Mouse (Mus musculus) MEL (cell line): ENCODE results near the gene Plekhg1. TPM values are rescaled to one million over a fixed set of nuclear protein-coding genes. Genes with fewer than 3 reads are reported as not detected.

Experiments
- DNase-seq: peaks from one replicate; pipeline ENCODE4 v3.0.0; 2011; ENCODE audit warnings: low read depth, low spot score
- H3K27ac ChIP-seq: 2 replicates; pipeline ENCODE4 v1.5.1; 2012; ENCODE audit warnings: low read depth, mild to moderate bottlenecking, control low read depth, low read length, moderate library complexity; ENCODE audit not compliant: control insufficient read depth
- H3K27me3 ChIP-seq, 2 experiments: fragments of 150-350 bp in 1 of 2; sonication (generic) in 1 of 2; 2 replicates each; pipeline ENCODE4 v1.6.1; 2012; ENCODE audit warnings: low read length in 2 of 2, mild to moderate bottlenecking in 2 of 2, improper control_type of control experiment in 1 of 2, moderate library complexity in 1 of 2; ENCODE audit not compliant: insufficient read depth in 2 of 2, control insufficient read depth in 1 of 2
- H3K36me3 ChIP-seq, 2 experiments: 2 replicates each; pipeline ENCODE4 v1.6.1; 2012 to 2014; ENCODE audit warnings: low read length in 2 of 2, improper control_type of control experiment in 1 of 2, inconsistent platforms in 1 of 2, mild to moderate bottlenecking in 1 of 2; ENCODE audit not compliant: insufficient read depth in 2 of 2, control insufficient read depth in 1 of 2
- H3K4me1 ChIP-seq, 2 experiments: fragments of 150-350 bp in 1 of 2; sonication (generic) in 1 of 2; 2 replicates each; pipeline ENCODE4 v1.6.1; 2012; ENCODE audit warnings: low read length in 2 of 2, improper control_type of control experiment in 1 of 2, mild to moderate bottlenecking in 1 of 2; ENCODE audit not compliant: insufficient read depth in 2 of 2, control insufficient read depth in 1 of 2
- H3K4me3 ChIP-seq, 2 experiments: fragments of 150-350 bp in 1 of 2; sonication (generic) in 1 of 2; 2 replicates each; pipeline ENCODE4 v1.5.1; 2012; ENCODE audit warnings: low read depth in 2 of 2, low read length in 2 of 2, mild to moderate bottlenecking in 2 of 2, moderate library complexity in 2 of 2, control low read depth in 1 of 2, improper control_type of control experiment in 1 of 2; ENCODE audit not compliant: control insufficient read depth in 1 of 2, insufficient read depth in 1 of 2
- H3K79me2 ChIP-seq: 2 replicates; pipeline ENCODE4 v1.6.1; 2012; ENCODE audit warnings: mild to moderate bottlenecking, low read length, moderate library complexity; ENCODE audit not compliant: control insufficient read depth, poor library complexity, insufficient read depth
- H3K9ac ChIP-seq: 2 replicates; pipeline ENCODE4 v1.6.1; 2012; ENCODE audit warnings: low read depth, mild to moderate bottlenecking, control low read depth, low read length, moderate library complexity; ENCODE audit not compliant: control insufficient read depth, poor library complexity, severe bottlenecking
- H3K9me3 ChIP-seq: fragments of 150-350 bp; sonication (generic); replicated peaks from 2 replicates; pipeline ENCODE4 v1.6.1; 2012; ENCODE audit warnings: mild to moderate bottlenecking, low read length, improper control_type of control experiment, moderate library complexity; ENCODE audit not compliant: insufficient read depth
- CTCF ChIP-seq, 3 experiments: IDR thresholded peaks in 2 of 3; conservative IDR thresholded peaks in 1 of 3; 2 replicates each; pipeline ENCODE4 v1.5.1; 2011 to 2012; ENCODE audit warnings: low read length in 3 of 3, low read depth in 2 of 3, mild to moderate bottlenecking in 2 of 3, improper control_type of control experiment in 1 of 3, inconsistent platforms in 1 of 3, mixed read lengths in 1 of 3, moderate library complexity in 1 of 3; ENCODE audit not compliant: control insufficient read depth in 1 of 3, insufficient read depth in 1 of 3, poor library complexity in 1 of 3, severe bottlenecking in 1 of 3
- ELF1 ChIP-seq: IDR thresholded peaks from 2 replicates; pipeline ENCODE4 v1.6.1; 2014; ENCODE audit warnings: low read depth, mild to moderate bottlenecking, inconsistent platforms, low read length, improper control_type of control experiment, moderate library complexity
- EP300 ChIP-seq, 2 experiments: IDR thresholded peaks; 2 replicates each; pipeline ENCODE4 v1.6.1; 2011; ENCODE audit warnings: improper control_type of control experiment in 2 of 2, low read length in 2 of 2, low read depth in 1 of 2, mild to moderate bottlenecking in 1 of 2
- ETS1 ChIP-seq: IDR thresholded peaks from 2 replicates; pipeline ENCODE4 v1.6.1; 2012; ENCODE audit warnings: low read depth, mild to moderate bottlenecking, inconsistent platforms, low read length, improper control_type of control experiment, moderate library complexity
- HCFC1 ChIP-seq: IDR thresholded peaks from 2 replicates; pipeline ENCODE4 v1.6.1; 2012; ENCODE audit warnings: low read depth, mild to moderate bottlenecking, inconsistent platforms, low read length, improper control_type of control experiment, moderate library complexity
- JUND ChIP-seq: IDR thresholded peaks from 2 replicates; pipeline ENCODE4 v1.6.1; 2011; ENCODE audit warnings: low read depth, mild to moderate bottlenecking, improper control_type of control experiment, low read length
- MAX ChIP-seq: IDR thresholded peaks from 2 replicates; pipeline ENCODE4 v1.6.1; 2011; ENCODE audit warnings: low read length, improper control_type of control experiment
- MAZ ChIP-seq: IDR thresholded peaks from 2 replicates; pipeline ENCODE4 v1.6.1; 2012; ENCODE audit warnings: low read depth, mild to moderate bottlenecking, inconsistent platforms, low read length, improper control_type of control experiment
- MXI1 ChIP-seq: IDR thresholded peaks from 2 replicates; pipeline ENCODE4 v1.6.1; 2011; ENCODE audit warnings: mild to moderate bottlenecking, low read depth, low read length, improper control_type of control experiment
- MYC ChIP-seq: IDR thresholded peaks from 2 replicates; pipeline ENCODE4 v1.6.1; 2011; ENCODE audit warnings: low read depth, mild to moderate bottlenecking, low read length, improper control_type of control experiment, moderate library complexity
- NELFE ChIP-seq: IDR thresholded peaks from 2 replicates; pipeline ENCODE4 v1.6.1; 2011; ENCODE audit warnings: low read depth, low read length, improper control_type of control experiment
- POLR2A ChIP-seq, 2 experiments: IDR thresholded peaks; 2 replicates each; pipeline ENCODE4 v1.6.1; 2011 to 2012; ENCODE audit warnings: low read length in 2 of 2, mild to moderate bottlenecking in 2 of 2, control low read depth in 1 of 2, improper control_type of control experiment in 1 of 2, low read depth in 1 of 2, moderate library complexity in 1 of 2; ENCODE audit not compliant: control insufficient read depth in 1 of 2, insufficient read depth in 1 of 2, poor library complexity in 1 of 2
- SIN3A ChIP-seq: IDR thresholded peaks from 2 replicates; pipeline ENCODE4 v1.6.1; 2012; ENCODE audit warnings: low read length, improper control_type of control experiment, inconsistent platforms
- SMC3 ChIP-seq: IDR thresholded peaks from 2 replicates; pipeline ENCODE4 v1.6.1; 2011; ENCODE audit warnings: low read depth, low read length, improper control_type of control experiment
- TAL1 ChIP-seq: IDR thresholded peaks from 2 replicates; pipeline ENCODE4 v1.6.1; 2012; ENCODE audit warnings: mild to moderate bottlenecking, inconsistent platforms, low read length, moderate library complexity, mixed read lengths
- TBP ChIP-seq: IDR thresholded peaks from 2 replicates; pipeline ENCODE4 v1.8.0; 2011; ENCODE audit warnings: low read depth, low read length, improper control_type of control experiment
- TCF12 ChIP-seq: IDR thresholded peaks from 2 replicates; pipeline ENCODE4 v1.6.1; 2014; ENCODE audit warnings: low read depth, mild to moderate bottlenecking, inconsistent platforms, low read length, improper control_type of control experiment, moderate library complexity
- UBTF ChIP-seq: IDR thresholded peaks from 2 replicates; pipeline ENCODE4 v1.6.1; 2012; ENCODE audit warnings: low read depth, mild to moderate bottlenecking, inconsistent platforms, low read length, improper control_type of control experiment, moderate library complexity, borderline replicate concordance; ENCODE audit not compliant: insufficient read depth
- USF2 ChIP-seq, 2 experiments: IDR thresholded peaks; 2 replicates each; pipeline ENCODE4 v1.6.1; 2011 to 2012; ENCODE audit warnings: improper control_type of control experiment in 2 of 2, low read length in 2 of 2, borderline replicate concordance in 1 of 2, inconsistent platforms in 1 of 2, low read depth in 1 of 2, mild to moderate bottlenecking in 1 of 2; ENCODE audit not compliant: insufficient read depth in 1 of 2
- ZKSCAN1 ChIP-seq: IDR thresholded peaks from 2 replicates; pipeline ENCODE4 v1.6.1; 2012; ENCODE audit warnings: low read depth, mild to moderate bottlenecking, inconsistent platforms, low read length, improper control_type of control experiment, moderate library complexity
- ZMIZ1 ChIP-seq: IDR thresholded peaks from 2 replicates; pipeline ENCODE4 v1.6.1; 2012; ENCODE audit warnings: low read depth, mild to moderate bottlenecking, inconsistent platforms, low read length, improper control_type of control experiment, moderate library complexity
- polyA plus RNA-seq, 2 experiments: library from polyadenylated mRNA; stranded (reverse) in 1 of 2; unstranded in 1 of 2; fragments of >175 nt in 1 of 2; fragments of >200 nt in 1 of 2; gene quantifications; 2 replicates each; pipeline versions ENCODE4 v1.2.1 to v1.2.4; 2012; ENCODE audit warnings: low replicate concordance in 2 of 2, low read depth in 1 of 2; ENCODE audit not compliant: insufficient read length in 2 of 2, insufficient read depth in 1 of 2, missing spikeins in 1 of 2
- total RNA-seq: library from RNA; depleted of rRNA; stranded (reverse); fragments of 300-350 nt; gene quantifications from 2 replicates; pipeline ENCODE4 v1.2.3, GENCODE M21; 2012

The Plekhg1 gene
- total and polyA plus RNA-seq, 3 experiments = 0.01 TPM; not detected in 2

DNA sequence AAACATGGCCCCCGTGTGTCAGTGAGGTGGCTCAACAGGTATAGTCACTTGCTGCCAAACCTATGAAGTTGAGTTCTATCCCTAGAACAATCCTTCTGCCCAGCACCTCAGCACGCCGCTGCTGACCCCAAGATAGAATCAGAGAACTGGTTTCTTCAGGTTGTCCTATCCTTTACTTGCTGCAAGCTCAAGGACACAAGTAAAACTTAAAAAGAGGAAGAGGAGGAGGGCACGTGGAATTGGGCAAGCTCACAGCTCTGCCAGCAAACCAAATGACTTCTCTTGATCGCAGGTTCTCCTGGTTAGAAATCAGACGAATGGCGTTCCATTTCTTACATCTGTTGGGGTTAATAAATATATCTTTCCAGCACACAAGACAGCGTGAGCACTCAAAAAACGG is 232.1 kb downstream of the Plekhg1 start:
- peak; percentile 60 for DNase-seq
- TF ChIP-seq MYC = peak; percentile 61; the same call in 1 of the 2 replicates
- TF ChIP-seq MAX = peak; percentile 69
- TF ChIP-seq EP300 (IDR thresholded peaks at IDR 0.05; ENCODE audit: low read depth in 1 of 2, low read length in 2 of 2) = no peak
- TF ChIP-seq USF2 (IDR thresholded peaks at IDR 0.05; ENCODE audit: borderline replicate concordance in 1 of 2, insufficient read depth in 1 of 2, low read depth in 1 of 2, low read length in 2 of 2) = no peak
- H3K4me1 ChIP-seq = peaks cover 8 to 25% of the 10 kb centered on the region in 2 experiments
- H3K4me3 ChIP-seq = peak overlapping the region; percentile 58 to 91; a peak in 3 of 4 replicates
- peaks cover 27% of the 10 kb centered on the region for H3K79me2 ChIP-seq
- peak overlapping the region; percentile 30; the same call in 1 of the 2 replicates for H3K27ac ChIP-seq
- peaks cover 0 to 21% of the 10 kb centered on the region in 2 experiments; a peak in 2 of 4 replicates for H3K36me3 ChIP-seq
- no peaks in the 10 kb centered on the region for H3K9me3 ChIP-seq
- no peaks in the 10 kb centered on the region for H3K27me3 ChIP-seq
- peak overlapping the region; percentile 97 for H3K9ac ChIP-seq

DNA sequence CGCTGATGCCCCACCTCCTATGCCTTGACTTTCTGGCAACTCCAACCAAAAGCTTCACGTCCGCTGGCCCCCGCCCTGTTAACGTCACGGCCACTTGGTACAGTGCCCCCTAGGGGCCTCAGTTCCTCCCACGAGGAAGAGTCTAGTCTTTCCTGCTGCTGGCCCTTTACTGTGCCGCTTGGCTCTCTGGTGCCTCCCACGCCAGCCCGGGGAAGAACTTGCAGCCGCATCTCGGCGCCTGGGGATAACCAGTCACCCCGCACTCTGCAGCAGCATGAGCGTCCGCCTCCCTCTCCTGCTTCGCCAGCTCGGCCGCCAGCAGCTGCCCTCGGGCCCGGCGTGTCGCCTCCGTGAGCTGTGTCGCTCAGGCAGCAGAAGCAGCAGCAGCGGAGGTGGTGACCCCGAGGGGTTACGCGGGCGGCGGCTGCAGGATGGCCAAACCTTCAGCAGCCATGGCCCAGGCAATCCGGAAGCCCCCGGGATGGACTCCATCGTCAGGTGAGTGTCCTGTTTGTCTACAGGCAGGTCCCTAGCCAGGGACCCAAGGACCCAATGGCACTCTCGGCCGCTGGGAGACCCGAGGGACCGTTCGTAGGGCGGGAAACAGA is 232.9 kb downstream of the Plekhg1 start, which contains the start of gene Mthfd1l:
Mthfd1l (plus strand) TSS at position 138 of the 608 bp plus-strand sequence.
- H3K4me3 ChIP-seq = peak within 1 kb of the TSS; percentile 58 to 91
- TF ChIP-seq MAX = peak; percentile 86
- no peak for TF ChIP-seq UBTF
- TF ChIP-seq SMC3 = no peak
- TF ChIP-seq CTCF (IDR thresholded peaks at IDR 0.05 in 2 of 3, conservative IDR thresholded peaks at IDR 0.05 in 1 of 3; ENCODE audit: control insufficient read depth in 1 of 3, insufficient read depth in 1 of 3, low read depth in 2 of 3, low read length in 3 of 3, poor library complexity in 1 of 3, severe bottlenecking in 1 of 3) = peak; percentile 51 to 79 (median 70)
- TF ChIP-seq POLR2A (IDR thresholded peaks at IDR 0.05; ENCODE audit: control insufficient read depth in 1 of 2, insufficient read depth in 1 of 2, low read depth in 1 of 2, low read length in 2 of 2, poor library complexity in 1 of 2) = peak; percentile 73 to 78; a peak in 2 of 4 replicates
- peak; percentile 41; the same call in 1 of the 2 replicates for TF ChIP-seq ZMIZ1
- TF ChIP-seq TBP = peak; percentile 79
- TF ChIP-seq HCFC1 = peak; percentile 75
- no peak for TF ChIP-seq TAL1
- TF ChIP-seq TCF12 = peak; percentile 70; the same call in 1 of the 2 replicates
- peak; percentile 60; the same call in 1 of the 2 replicates for TF ChIP-seq SIN3A
- TF ChIP-seq ETS1 = peak; percentile 73; the same call in 1 of the 2 replicates
- TF ChIP-seq ZKSCAN1 = no peak
- TF ChIP-seq MXI1 = peak; percentile 88
- peak; percentile 57; the same call in 1 of the 2 replicates for TF ChIP-seq ELF1
- TF ChIP-seq JUND = no peak
- peak in 1 of 2 experiments; percentile 37; a peak in 1 of 4 replicates for TF ChIP-seq EP300 (IDR thresholded peaks at IDR 0.05; ENCODE audit: low read depth in 1 of 2, low read length in 2 of 2)
- TF ChIP-seq NELFE = peak; percentile 56
- peak; percentile 93; the same call in 1 of the 2 replicates for TF ChIP-seq MAZ
- TF ChIP-seq MYC = peak; percentile 95
- no peaks in the 10 kb centered on the region for H3K27me3 ChIP-seq
- H3K36me3 ChIP-seq = peaks cover 0 to 21% of the 10 kb centered on the region in 2 experiments; a peak in 2 of 4 replicates
- H3K9me3 ChIP-seq = no peaks in the 10 kb centered on the region
- peak within 1 kb of the TSS; percentile 87 for H3K27ac ChIP-seq
- peak; percentile 94 for DNase-seq
- H3K79me2 ChIP-seq = peaks cover 28% of the 10 kb centered on the region
- H3K4me1 ChIP-seq = peaks cover 8 to 25% of the 10 kb centered on the region in 2 experiments
- peak within 1 kb of the TSS; percentile 97 for H3K9ac ChIP-seq
